Mouse (Mus musculus) hindbrain, embryonic 16.5 days (tissue): ENCODE results near the gene Rgs8. TPM values are rescaled to one million over a fixed set of nuclear protein-coding genes. Genes with fewer than 3 reads are reported as not detected.
A peak's percentile ranks its signal among the peaks of the same experiment; 100 is the strongest.

ENCODE experiments used
- ATAC-seq: fragments of 200-750 bp; cut with Nextera tagmentation; 2 replicates; pipeline ENCODE4 v1.8.0; 2017; ENCODE audit warnings: moderate TSS enrichment, moderate library complexity
- H3K27ac ChIP-seq: fragments of 300-500 bp; sonication (generic); 2 replicates; pipeline ENCODE4 v1.5.1; 2014; ENCODE audit warnings: low read depth, mild to moderate bottlenecking, control low read depth, low read length, moderate library complexity
- H3K27me3 ChIP-seq: fragments of 300-500 bp; sonication (generic); replicated peaks from 2 replicates; pipeline ENCODE4 v1.6.1; 2014; ENCODE audit warnings: low read length; ENCODE audit not compliant: control insufficient read depth, insufficient read depth
- H3K36me3 ChIP-seq: fragments of 300-500 bp; sonication (generic); 2 replicates; pipeline ENCODE4 v1.6.1; 2014; ENCODE audit warnings: mild to moderate bottlenecking, low read length, moderate library complexity, mixed read lengths; ENCODE audit not compliant: control insufficient read depth, insufficient read depth
- H3K4me1 ChIP-seq: fragments of 300-500 bp; sonication (generic); 2 replicates; pipeline ENCODE4 v1.6.1; 2014; ENCODE audit warnings: low read depth, low read length; ENCODE audit not compliant: control insufficient read depth, insufficient read depth
- H3K4me2 ChIP-seq: fragments of 300-500 bp; sonication (generic); 2 replicates; pipeline ENCODE4 v1.6.1; 2014; ENCODE audit warnings: mild to moderate bottlenecking, low read length, control low read depth, moderate library complexity
- H3K4me3 ChIP-seq: fragments of 300-500 bp; sonication (generic); 2 replicates; pipeline ENCODE4 v1.5.1; 2014; ENCODE audit warnings: mild to moderate bottlenecking, low read length, control low read depth, moderate library complexity
- H3K9ac ChIP-seq: fragments of 300-500 bp; sonication (generic); 2 replicates; pipeline ENCODE4 v1.6.1; 2014; ENCODE audit warnings: low read depth, mild to moderate bottlenecking, control low read depth, low read length, moderate library complexity
- H3K9me3 ChIP-seq: fragments of 300-500 bp; sonication (generic); 2 replicates; pipeline ENCODE4 v1.6.1; 2014; ENCODE audit warnings: mild to moderate bottlenecking, low read length, moderate library complexity; ENCODE audit not compliant: control insufficient read depth
- WGBS: fragments of 180-500 bp; shearing (Covaris S2); extraction: QIAGEN DNeasy Blood & Tissue Kit; methylation state at CpG from one replicate; pipeline ENCODE4 v1.1.7; 2014; 5-methylcytosine and 5-hydroxymethylcytosine counted together
- polyA plus RNA-seq: library from polyadenylated mRNA; unstranded; fragments of >200 nt; fragmentation: Nextera tagmentation; extraction: Ambion mirVana; gene quantifications from 2 replicates; pipeline ENCODE4 v1.2.1, GENCODE M21; 2015

The Rgs8 gene
- 18.8 and 22.9 TPM in 2 replicates for polyA plus RNA-seq

GRCm38 (mm10) chr1:153652938-153653623, at the start of gene Rgs8:
Gene Rgs8 (plus strand): TSS chr1:153653025.
- WGBS = under 1% methylated on average over 26 of the region's 26 CpGs
- peak within 1 kb of the TSS; percentile 68 for H3K9ac ChIP-seq

GRCm38 (mm10) chr1:153617340-153617830, 35.4 kb upstream of the Rgs8 start:
- Histone ChIP-seq H3K27ac (no peak overlapping the region), H3K36me3 (no peaks in the 10 kb centered on the region), H3K4me2 (no peak overlapping the region), H3K9ac (no peak overlapping the region), H3K27me3 (no peaks in the 10 kb centered on the region), H3K9me3 (no peaks in the 10 kb centered on the region), H3K4me3 (no peak overlapping the region), H3K4me1 (no peaks in the 10 kb centered on the region)
- no peak for ATAC-seq
- 93% methylated on average over 9 of the region's 9 CpGs for WGBS

More at GRCm38 (mm10) chr1:153652938-153653623, at the start of gene Rgs8:
- Histone ChIP-seq H3K27ac (peak within 1 kb of the TSS; percentile 76), H3K4me2 (peak within 1 kb of the TSS; percentile 67), H3K9me3 (no peaks in the 10 kb centered on the region), H3K4me1 (peaks cover 15% of the 10 kb centered on the region), H3K4me3 (peak within 1 kb of the TSS; percentile 48), H3K27me3 (no peaks in the 10 kb centered on the region), H3K36me3 (no peaks in the 10 kb centered on the region)
- peak; percentile 85 for ATAC-seq

GRCm38 (mm10) chr1:153623036-153623435, 29.8 kb upstream of the Rgs8 start:
- Histone ChIP-seq H3K4me3 (no peak overlapping the region), H3K4me2 (no peak overlapping the region), H3K9ac (no peak overlapping the region), H3K9me3 (no peaks in the 10 kb centered on the region), H3K4me1 (no peaks in the 10 kb centered on the region), H3K27ac (no peak overlapping the region), H3K27me3 (no peaks in the 10 kb centered on the region), H3K36me3 (no peaks in the 10 kb centered on the region)
- ATAC-seq = no peak
- 76% methylated on average over 4 of the region's 4 CpGs for WGBS

- H3K4me3 ChIP-seq = no peak overlapping the region
- 90% methylated on average over 6 of the region's 6 CpGs for WGBS
- no peaks in the 10 kb centered on the region for H3K9me3 ChIP-seq
- H3K9ac ChIP-seq = no peak overlapping the region
- no peaks in the 10 kb centered on the region for H3K27me3 ChIP-seq
- H3K4me2 ChIP-seq = no peak overlapping the region
- H3K36me3 ChIP-seq = no peaks in the 10 kb centered on the region
- H3K27ac ChIP-seq = no peak overlapping the region
- no peak for ATAC-seq
- no peaks in the 10 kb centered on the region for H3K4me1 ChIP-seq
Measured at GRCm38 (mm10) chr1:153632686-153633085, 20.1 kb upstream of the Rgs8 start.

DNA sequence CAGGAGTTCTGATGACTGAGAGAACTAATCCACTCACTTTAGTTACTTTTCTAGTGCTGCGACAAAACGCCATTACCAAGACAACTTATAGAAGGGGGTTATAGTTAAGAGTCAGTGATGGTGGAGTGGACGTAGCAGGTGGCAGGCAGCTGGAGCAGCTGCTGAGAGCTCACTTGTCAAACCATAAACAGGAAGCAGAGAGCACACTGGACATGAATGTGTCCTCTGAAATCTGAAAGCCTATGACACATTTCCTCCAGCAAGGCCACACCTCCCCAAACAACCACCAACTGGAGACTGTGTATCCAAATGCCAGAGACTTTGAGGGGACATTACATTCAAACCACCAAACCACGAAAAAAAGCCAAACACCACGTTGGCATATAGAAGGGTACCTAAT, 17.8 kb upstream of the Rgs8 start:
- WGBS = 73% methylated on average over 5 of the region's 5 CpGs
- H3K4me3 ChIP-seq = no peak overlapping the region

GRCm38 (mm10) chr1:153635521-153635920, 17.3 kb upstream of the Rgs8 start:
- Histone ChIP-seq H3K9me3 (no peaks in the 10 kb centered on the region), H3K4me1 (no peaks in the 10 kb centered on the region), H3K4me2 (no peak overlapping the region), H3K4me3 (no peak overlapping the region), H3K9ac (no peak overlapping the region), H3K27me3 (no peaks in the 10 kb centered on the region), H3K36me3 (no peaks in the 10 kb centered on the region), H3K27ac (no peak overlapping the region)
- 63% methylated on average over 3 of the region's 3 CpGs for WGBS
- ATAC-seq = peak; percentile 70

More for the DNA sequence above, 17.8 kb upstream of the Rgs8 start:
- 0 out of 2 replicates have a peak, but pooled peaks have one; percentile 17 for ATAC-seq
- Histone ChIP-seq H3K9me3 (no peaks in the 10 kb centered on the region), H3K4me2 (no peak overlapping the region), H3K27ac (no peak overlapping the region), H3K27me3 (no peaks in the 10 kb centered on the region), H3K9ac (no peak overlapping the region), H3K36me3 (no peaks in the 10 kb centered on the region), H3K4me1 (no peaks in the 10 kb centered on the region)

DNA sequence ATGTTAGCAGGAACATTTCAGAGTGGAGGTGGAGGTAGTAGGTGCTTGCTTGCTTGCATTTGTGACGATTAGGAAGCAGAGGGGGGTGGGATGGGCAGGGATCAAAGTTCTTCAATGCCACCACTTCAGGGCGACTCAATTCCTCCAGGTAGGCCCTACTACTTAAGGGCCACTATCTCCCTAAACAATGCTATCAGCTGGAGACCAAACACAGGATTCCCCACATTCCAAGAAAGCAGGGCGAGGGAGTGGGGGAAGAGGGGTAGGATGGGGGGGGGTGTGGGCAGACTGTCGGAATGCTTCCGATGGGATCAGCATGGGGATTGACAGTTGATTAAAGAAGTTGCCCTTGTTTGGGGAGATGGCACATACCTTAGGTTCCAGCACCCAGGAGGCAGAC, 16.0 kb upstream of the Rgs8 start:
- no peak for ATAC-seq
- Histone ChIP-seq H3K36me3 (no peaks in the 10 kb centered on the region), H3K9me3 (no peaks in the 10 kb centered on the region), H3K4me1 (peaks cover 8% of the 10 kb centered on the region), H3K9ac (no peak overlapping the region), H3K27me3 (no peaks in the 10 kb centered on the region), H3K4me2 (no peak overlapping the region), H3K27ac (no peak overlapping the region), H3K4me3 (no peak overlapping the region)
- WGBS = 79% methylated on average over 5 of the region's 5 CpGs

DNA sequence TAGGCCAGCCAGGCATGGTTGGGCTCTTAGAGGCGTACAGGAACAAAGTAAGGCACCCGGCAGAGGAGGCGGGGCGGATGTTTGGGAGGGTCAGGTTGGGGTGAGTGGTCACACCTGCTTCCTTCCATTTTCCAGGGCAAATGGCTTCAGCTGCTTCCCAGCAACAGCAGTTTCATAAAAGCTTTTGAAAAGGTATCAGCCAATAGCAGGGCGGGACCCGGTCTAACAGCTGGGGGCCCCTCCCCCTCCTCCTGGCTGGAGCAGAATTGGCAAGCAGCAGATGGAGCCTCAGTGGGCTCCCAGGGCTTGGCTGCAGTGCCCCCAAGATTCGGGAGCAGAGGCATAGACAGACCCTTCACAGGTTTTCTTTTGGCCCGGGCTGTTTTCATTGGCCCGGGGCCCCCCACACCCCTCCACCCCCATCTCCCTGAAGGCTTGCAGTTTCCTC, 11.3 kb upstream of the Rgs8 start:
- Histone ChIP-seq H3K4me1 (peaks cover 17% of the 10 kb centered on the region), H3K9me3 (no peaks in the 10 kb centered on the region), H3K27me3 (no peaks in the 10 kb centered on the region), H3K4me2 (peak overlapping the region; percentile 43), H3K36me3 (no peaks in the 10 kb centered on the region), H3K27ac (peak overlapping the region; percentile 67), H3K4me3 (no peak overlapping the region), H3K9ac (0 out of 2 replicates have a peak overlapping the region, but pooled peaks have one; percentile 14)
- 2% methylated on average over 9 of the region's 9 CpGs for WGBS
- peak; percentile 87 for ATAC-seq

GRCm38 (mm10) chr1:153641940-153642501, 10.8 kb upstream of the Rgs8 start:
- H3K9me3 ChIP-seq = no peaks in the 10 kb centered on the region
- no peaks in the 10 kb centered on the region for H3K36me3 ChIP-seq
- H3K27me3 ChIP-seq = no peaks in the 10 kb centered on the region
- no peak overlapping the region for H3K4me3 ChIP-seq
- 3% methylated on average over 13 of the region's 13 CpGs for WGBS
- peak overlapping the region; percentile 43 for H3K4me2 ChIP-seq
- H3K4me1 ChIP-seq = peaks cover 17% of the 10 kb centered on the region
- peak overlapping the region; percentile 67 for H3K27ac ChIP-seq
- H3K9ac ChIP-seq = 0 out of 2 replicates have a peak overlapping the region, but pooled peaks have one; percentile 14
- ATAC-seq = peak; percentile 89
